Mouse (Mus musculus) frontal cortex, postnatal 10 days (tissue): Measurements from ENCODE around the gene Top3b.
"Not testable (repeated sequence)": the region's sequence is repeated elsewhere in the genome, so short reads cannot be mapped to it uniquely, and the experiment has no call there.

ENCODE experiments used
- DNase-seq, 2 experiments: peaks; one replicate each; pipeline ENCODE4 v3.0.0; 2022; ENCODE audit warnings: low spot score in 2 of 2, mixed read lengths in 1 of 2

Gene Top3b

DNA sequence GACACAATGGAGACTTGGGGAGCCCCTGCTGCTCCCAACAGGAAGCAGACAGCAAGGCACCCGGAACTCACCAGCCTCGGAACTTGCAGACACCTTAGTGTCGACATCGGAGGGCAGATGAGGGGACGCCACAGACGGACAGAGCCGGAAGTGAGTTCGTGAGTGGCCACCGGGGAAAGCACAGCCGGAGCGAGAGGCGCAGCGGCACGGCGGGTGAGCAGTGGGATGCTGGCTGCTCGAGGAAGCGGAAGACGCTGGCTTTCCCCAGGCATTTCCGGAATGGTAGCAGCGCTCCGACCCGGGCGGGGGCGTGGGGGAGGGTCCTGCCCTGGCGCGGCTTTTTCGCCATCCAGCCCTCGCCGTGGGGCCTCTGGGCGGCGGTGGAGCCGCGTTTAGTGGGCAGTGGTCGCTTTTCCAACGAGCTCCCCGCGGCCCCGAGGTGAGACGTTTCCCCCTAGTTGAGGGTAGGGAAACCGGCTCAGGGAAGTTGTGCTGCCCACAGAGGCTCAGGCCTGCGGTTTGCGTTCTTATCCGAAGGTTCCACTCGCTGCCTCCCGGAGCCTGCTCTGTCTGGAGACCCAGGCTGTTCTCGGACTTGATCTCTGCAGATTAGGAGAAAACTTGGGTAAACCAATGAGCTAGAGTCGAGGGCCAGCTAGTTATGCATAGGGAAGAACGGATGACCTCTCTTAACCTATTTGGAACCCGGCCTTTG is at the start of gene Top3b, which contains the start of gene Vpreb1:
Gene Top3b, plus strand, starts transcription at position 120 of the 715 bp plus-strand sequence.
Gene Vpreb1, minus strand, starts transcription at position 227 of the 715 bp plus-strand sequence.
- DNase-seq, result peak; percentile 89 to 90

GRCm38 (mm10) chr16:16825476-16825875 is 45.1 kb upstream of the Top3b start:
- no peak for DNase-seq

- no peak for DNase-seq
Measured at GRCm38 (mm10) chr16:16826223-16826622, 44.3 kb upstream of the Top3b start.

DNA sequence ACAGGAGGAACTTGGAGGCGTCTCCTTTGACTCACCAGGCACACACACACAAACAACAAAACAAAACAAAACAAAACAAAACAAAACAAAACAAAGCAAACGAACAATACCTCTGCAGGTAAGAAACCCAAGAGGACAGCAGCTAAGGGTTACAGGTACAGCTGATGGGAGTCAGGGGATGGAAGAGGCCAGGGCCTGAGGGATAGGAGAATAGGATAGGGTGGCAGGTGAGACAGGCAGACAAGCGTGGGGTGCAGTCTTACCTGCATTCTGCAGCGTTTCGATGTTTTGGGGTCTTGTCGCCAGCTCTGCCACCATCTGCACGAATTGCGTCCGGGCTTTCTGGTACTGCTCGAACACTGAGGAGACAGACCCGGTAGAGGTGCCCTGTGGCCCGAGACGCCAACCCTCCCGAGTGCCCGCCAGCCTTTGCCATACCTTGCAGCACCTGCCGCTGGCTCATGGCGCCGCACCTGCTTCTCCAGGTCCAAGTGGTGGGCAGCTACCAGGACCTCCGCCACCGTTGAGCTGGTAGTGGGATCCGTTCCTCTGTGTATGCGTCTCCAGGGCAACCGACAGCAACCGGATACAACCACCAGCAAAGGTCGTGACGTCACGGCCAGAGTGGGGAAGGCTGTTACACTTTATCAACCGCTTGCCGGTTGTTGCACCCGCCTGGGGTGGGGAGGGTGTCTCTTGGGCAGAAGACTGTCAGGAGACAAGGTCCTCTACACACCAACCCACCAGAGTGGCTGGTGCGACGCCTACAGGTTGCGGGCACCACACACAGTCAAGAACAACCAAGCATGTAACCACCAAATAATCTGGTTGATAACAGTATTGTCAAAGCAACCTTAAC is 41.5 kb upstream of the Top3b start, which contains the start of gene Spag6l:
Gene Spag6l, minus strand, starts transcription at position 700 of the 859 bp plus-strand sequence.
- peak; percentile 50 to 63 for DNase-seq

DNA sequence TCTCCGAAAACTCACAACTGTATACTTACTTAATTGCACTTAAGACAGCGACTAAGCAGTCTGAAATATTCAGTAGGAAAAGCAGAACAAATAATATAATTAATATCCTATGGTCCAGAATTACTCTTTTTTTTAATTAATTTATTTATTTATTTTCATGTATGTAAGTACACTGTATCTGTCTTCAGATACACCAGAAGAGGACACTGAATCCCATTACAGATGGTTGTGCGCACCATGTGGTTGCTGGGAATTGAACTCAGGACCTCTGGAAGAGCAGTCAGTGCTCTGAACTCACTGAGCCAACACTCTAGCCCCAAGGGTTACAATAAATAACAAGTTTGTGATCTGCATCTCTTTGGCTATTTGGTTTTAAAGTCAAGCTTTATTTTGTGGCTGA is 40.9 kb upstream of the Top3b start:
- DNase-seq, result no peak

DNA sequence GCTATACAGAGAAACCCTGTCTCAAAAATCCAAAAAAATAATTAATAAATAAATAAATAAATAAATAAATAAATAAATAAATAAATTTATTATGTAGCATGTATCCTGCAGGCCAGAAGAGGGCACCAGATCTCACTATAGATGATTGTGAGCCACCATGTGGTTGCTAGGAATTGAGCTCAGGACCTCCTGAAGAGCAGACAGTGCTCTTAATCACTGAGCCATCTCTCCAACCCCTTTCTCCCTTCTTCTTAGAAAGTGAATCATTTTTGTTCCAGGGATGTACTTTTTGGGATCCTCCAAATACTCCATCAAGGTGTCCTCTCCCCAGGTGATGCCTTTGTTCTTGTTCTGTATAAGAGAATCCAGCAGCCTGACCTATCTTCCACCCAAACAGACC is 21.3 kb upstream of the Top3b start:
- no peak for DNase-seq

DNA sequence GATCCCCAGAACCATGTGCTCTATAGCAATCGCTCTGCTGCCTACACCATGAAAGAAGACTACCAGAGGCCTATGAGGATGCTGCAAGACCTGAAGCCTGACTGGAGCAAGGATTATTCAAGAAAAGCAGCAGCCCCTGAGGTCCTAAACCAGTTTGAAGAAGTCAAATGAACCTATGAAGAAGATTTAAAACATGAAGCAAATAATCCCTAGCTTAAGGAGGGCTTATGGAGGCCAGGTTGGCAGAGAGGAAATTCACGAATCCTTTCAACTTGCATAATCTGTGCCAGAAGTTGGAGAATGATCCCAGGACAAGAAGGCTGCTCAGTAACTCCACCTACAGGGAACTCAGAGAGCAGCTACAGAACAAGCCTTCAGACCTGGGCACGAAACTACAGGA is 18.1 kb upstream of the Top3b start:
- DNase-seq, result no peak

- DNase-seq, result no peak
Measured at GRCm38 (mm10) chr16:16854836-16855235, 15.7 kb upstream of the Top3b start.

DNA sequence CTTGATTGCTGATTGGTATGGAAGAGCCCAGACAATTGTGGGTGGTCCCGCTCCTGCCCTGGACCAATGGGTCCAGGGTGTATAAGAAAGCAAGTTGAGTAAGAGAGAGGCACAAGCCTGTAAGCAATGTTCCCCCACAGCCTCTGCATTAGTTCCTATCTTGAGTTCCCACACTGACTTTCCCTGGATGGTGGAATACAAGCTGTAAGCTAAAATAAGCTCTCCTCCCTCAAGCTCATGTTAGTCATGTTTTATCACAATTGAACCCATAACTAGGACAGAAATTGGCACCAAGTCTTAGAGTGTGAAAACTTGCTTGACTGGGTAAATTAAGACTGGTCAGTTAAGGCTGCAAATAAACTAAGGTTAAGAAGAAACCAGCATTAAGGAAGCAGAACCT is 15.0 kb upstream of the Top3b start:
- no peak for DNase-seq

DNA sequence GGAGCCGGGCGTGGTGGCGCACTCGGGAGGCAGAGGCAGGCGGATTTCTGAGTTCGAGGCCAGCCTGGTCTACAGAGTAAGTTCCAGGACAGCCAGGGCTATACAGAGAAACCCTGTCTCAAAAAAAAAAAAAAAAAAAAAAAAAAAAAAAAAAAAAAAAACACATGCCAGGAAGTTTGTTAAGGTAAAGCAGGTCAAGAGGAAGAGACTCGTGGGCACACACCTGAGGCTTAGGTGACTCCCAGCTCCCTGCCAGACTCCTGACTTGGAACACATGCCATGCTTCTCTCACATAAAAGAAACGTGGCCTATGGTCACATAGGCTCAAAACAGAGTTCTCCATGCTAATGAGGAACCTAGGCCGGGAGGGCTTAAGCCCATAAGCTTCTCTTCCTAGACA is 14.5 kb upstream of the Top3b start:
- DNase-seq, result not testable (repeated sequence)

GRCm38 (mm10) chr16:16856731-16857476 is 13.6 kb upstream of the Top3b start:
- DNase-seq, result no peak

DNA sequence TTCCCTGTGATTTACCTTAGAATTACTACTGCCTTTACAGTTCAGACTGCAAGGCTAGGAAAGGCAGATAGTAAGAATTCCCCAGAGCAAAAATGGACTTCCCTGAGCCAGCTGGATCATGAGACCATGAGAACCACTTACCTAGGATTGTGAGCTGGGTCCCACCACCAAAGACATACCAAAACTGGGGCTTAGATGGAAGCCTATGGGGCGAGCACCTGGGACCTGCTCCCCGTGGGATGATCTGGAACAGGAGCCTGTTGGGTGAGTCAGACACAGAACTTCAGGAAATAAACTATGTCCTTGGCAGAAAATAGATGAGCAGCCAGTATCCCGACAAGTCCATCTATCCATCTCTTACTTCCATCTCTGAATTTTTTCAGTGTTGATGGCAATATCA is 8.2 kb upstream of the Top3b start:
- no peak for DNase-seq

GRCm38 (mm10) chr16:16863978-16864377 is 6.6 kb upstream of the Top3b start, which contains the start of gene Igll1:
Gene Igll1 (minus strand): TSS chr16:16863985.
- no peak for DNase-seq

GRCm38 (mm10) chr16:16865217-16865616 is 5.3 kb upstream of the Top3b start:
- DNase-seq, result no peak

DNA sequence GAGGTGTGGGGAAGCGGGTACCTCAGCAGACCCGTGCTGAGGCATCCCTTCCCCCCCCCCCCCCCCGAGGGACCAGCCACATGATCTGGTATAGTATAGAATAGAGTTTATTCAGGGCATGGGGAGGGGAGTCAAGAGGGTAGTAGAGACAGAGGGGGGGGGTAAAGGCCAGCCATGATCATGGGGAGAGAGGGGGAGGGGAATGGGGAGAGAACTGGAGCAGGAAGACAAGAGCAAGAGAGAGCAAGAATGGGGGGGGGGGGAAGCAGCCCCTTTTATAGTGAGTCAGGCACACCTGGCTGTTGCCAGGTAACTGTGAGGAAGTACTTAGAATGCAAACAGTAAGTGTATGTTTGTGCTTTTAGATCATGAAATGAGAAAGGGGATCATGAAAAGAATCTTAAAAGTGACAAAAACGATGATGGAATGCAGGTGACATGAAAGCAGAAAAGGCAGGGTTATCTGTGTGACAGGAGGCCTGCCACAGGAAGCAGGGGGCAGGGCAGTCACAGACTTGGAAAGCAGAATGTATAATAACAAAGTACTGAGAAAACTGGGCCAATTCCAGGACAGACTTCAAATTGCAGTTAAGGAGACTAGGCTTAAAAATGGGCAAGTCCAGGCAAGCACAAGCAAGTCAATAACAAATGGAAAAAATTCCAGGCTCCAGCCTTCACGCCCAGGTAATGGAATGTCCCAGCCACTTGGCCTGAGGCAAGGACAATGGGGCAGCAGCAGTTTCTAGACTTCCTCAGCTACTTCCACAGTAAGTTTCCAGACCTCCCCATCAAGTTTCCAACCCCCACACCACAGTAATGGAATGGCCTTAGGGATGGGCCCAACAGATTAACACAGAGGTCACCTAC is 4.6 kb upstream of the Top3b start:
- no peak for DNase-seq

DNA sequence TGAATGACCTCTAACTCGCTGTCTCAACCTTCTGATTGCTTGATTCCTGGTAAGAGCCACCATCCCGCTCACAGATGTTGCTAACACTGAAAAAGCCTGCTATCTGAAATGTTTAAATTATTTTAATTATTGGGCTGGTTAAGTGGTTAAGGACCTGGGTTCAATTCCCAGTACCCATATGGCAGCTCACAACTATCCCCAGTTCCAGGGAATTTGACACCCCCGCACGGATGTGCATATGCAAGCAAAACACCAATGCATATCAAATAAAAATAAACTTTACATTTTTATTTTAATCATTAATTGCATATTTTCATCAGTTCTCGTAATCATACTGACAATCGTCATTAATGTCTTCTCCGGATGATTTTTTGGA is 307 bp upstream of the Top3b start:
- DNase-seq, result no peak

DNA sequence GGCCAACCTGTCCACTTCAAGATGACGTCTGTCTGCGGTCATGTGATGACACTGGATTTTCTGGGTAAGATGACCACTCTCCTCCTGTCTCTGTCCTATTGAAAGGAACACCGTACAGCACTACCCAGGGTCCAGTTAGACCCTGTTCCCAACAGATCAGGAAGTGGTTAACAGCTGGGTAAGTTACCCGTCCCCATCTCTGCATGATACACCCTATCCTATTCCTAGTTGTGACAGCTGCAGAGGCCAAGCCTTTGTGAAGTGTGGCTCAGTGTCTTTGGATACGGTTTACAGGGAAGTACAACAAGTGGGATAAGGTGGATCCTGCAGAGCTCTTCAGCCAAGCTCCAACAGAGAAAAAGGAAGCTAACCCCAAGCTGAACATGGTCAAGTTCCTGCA is 8.5 kb downstream of the Top3b start:
- no peak for DNase-seq

GRCm38 (mm10) chr16:16888341-16888740 is 17.8 kb downstream of the Top3b start:
- no peak for DNase-seq

GRCm38 (mm10) chr16:16892366-16892765 is 21.8 kb downstream of the Top3b start:
- no peak for DNase-seq

DNA sequence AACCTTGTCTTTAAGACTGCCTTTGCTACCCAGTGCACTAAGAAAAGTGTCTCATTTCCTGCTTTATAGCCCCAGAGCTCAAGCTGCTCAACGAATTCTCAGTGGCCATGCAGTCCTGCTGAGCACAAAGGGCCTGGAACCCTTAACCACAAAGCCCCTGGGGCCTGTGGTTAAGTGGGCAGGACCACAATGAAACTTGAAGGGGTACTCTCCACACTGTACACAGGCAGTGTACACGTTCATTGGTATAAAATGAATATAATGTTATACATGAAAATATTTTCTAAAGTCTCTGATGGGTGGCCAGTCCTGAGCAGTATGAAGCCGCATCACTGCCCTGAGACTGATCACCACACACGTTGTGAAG is 25.5 kb downstream of the Top3b start:
- DNase-seq, result no peak

DNA sequence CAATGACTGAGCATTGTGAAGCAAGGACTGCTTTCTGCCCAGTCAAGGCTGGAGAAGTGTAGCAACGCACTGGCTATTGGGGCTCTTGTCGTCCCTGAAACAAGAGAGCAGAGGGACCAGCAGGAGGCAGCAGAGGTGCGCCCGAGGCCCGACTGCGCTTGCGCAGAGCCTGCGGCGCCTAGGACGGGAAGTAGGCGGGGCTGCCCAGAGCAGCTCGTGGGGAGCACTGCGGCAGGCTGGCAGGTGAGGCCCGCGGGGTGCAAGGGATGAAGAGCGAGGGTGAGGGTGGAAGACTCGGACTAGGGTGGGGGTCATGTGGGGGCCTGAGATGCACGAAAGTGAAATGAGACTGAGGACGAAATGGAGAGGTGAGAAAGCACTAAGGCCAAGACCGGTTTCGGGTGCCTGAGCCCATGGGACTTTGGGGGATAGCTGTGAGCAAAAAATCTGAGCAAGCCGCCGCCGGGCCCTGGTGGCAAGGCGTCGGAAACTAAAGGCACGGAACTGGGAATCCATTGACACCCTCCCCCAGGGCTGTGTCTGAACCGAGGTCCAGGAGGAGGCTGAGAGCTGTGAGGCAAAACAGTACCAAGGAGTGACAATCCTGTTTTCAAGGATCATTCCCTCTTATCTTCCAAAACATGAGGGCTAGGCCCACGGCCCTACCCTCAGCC is 26.0 kb downstream of the Top3b start, which contains the start of gene Ppm1f:
Gene Ppm1f, plus strand, starts transcription at position 88 of the 674 bp plus-strand sequence.
- DNase-seq, result peak; percentile 86 to 93
